Mouse (Mus musculus) forebrain, embryonic 15.5 days (tissue): ENCODE data around the gene Dlk1. TPM values are rescaled to one million over a fixed set of nuclear protein-coding genes. Genes with fewer than 3 reads are reported as not detected.

Experiments used
- ATAC-seq: fragments of 200-750 bp; cut with Nextera tagmentation; replicated peaks from 2 replicates; pipeline ENCODE4 v1.8.0; 2017; ENCODE audit warnings: mild to moderate bottlenecking, moderate TSS enrichment, moderate library complexity
- H3K27ac ChIP-seq: fragments of 300-500 bp; sonication (generic); replicated peaks from 2 replicates; pipeline ENCODE4 v1.5.1; 2015; ENCODE audit warnings: mild to moderate bottlenecking, inconsistent platforms
- H3K27me3 ChIP-seq: fragments of 300-500 bp; sonication (generic); 2 replicates; pipeline ENCODE4 v1.6.1; 2015; ENCODE audit warnings: inconsistent platforms
- H3K36me3 ChIP-seq: fragments of 300-500 bp; sonication (generic); 2 replicates; pipeline ENCODE4 v1.6.1; 2015; ENCODE audit warnings: mild to moderate bottlenecking, inconsistent platforms
- H3K4me1 ChIP-seq: fragments of 300-500 bp; sonication (generic); 2 replicates; pipeline ENCODE4 v1.6.1; 2015; ENCODE audit warnings: inconsistent platforms
- H3K4me2 ChIP-seq: fragments of 300-500 bp; sonication (generic); replicated peaks from 2 replicates; pipeline ENCODE4 v1.6.1; 2015; ENCODE audit warnings: mild to moderate bottlenecking, inconsistent platforms
- H3K4me3 ChIP-seq: fragments of 300-500 bp; sonication (generic); 2 replicates; pipeline ENCODE4 v1.5.1; 2015; ENCODE audit warnings: mild to moderate bottlenecking, inconsistent platforms
- H3K9ac ChIP-seq: fragments of 300-500 bp; sonication (generic); replicated peaks from 2 replicates; pipeline ENCODE4 v1.6.1; 2015; ENCODE audit warnings: mild to moderate bottlenecking, inconsistent platforms
- H3K9me3 ChIP-seq: fragments of 300-500 bp; sonication (generic); 2 replicates; pipeline ENCODE4 v1.6.1; 2016; ENCODE audit warnings: inconsistent platforms
- WGBS: fragments of 180-500 bp; shearing (Covaris S2); methylation state at CpG from one replicate; pipeline ENCODE4 v1.1.7; 2015; ENCODE audit warnings: mixed read lengths; 5-methylcytosine and 5-hydroxymethylcytosine counted together
- polyA plus RNA-seq: library from polyadenylated mRNA; unstranded; fragments of >200 nt; fragmentation: Nextera tagmentation; extraction: Ambion mirVana; gene quantifications from 2 replicates; pipeline ENCODE4 v1.2.1, GENCODE M21; 2015

The Dlk1 gene
- polyA plus RNA-seq: 29.7 and 48.5 TPM in 2 replicates

- Histone ChIP-seq H3K27me3 (peaks cover 55% of the 10 kb centered on the region), H3K27ac (no peak within 1 kb of the TSS), H3K9me3 (no peaks in the 10 kb centered on the region), H3K4me3 (peak within 1 kb of the TSS; percentile 48), H3K4me2 (peak within 1 kb of the TSS; percentile 94), H3K9ac (peak within 1 kb of the TSS; percentile 36), H3K4me1 (peaks cover 38% of the 10 kb centered on the region), H3K36me3 (no peaks in the 10 kb centered on the region)
- 11% methylated on average over 13 of the region's 13 CpGs for WGBS
- ATAC-seq: no peak
Observed at GRCm38 (mm10) chr12:109452592-109452991, at the start of gene Dlk1. Gene Dlk1, plus strand, starts transcription at chr12:109452823.

- H3K9ac ChIP-seq: no peak overlapping the region
- no peak overlapping the region for H3K4me3 ChIP-seq
- no peak overlapping the region for H3K4me2 ChIP-seq
- WGBS: 68% methylated on average over 5 of the region's 5 CpGs
- no peaks in the 10 kb centered on the region for H3K36me3 ChIP-seq
- ATAC-seq: no peak
- no peaks in the 10 kb centered on the region for H3K9me3 ChIP-seq
- H3K4me1 ChIP-seq: peaks cover 14% of the 10 kb centered on the region
- H3K27me3 ChIP-seq: no peaks in the 10 kb centered on the region; the same call in 1 of the 2 replicates
- no peak overlapping the region for H3K27ac ChIP-seq
Observed at GRCm38 (mm10) chr12:109402943-109403342, 49.7 kb upstream of the Dlk1 start.

- Histone ChIP-seq H3K9me3 (no peaks in the 10 kb centered on the region), H3K9ac (no peak overlapping the region), H3K4me3 (no peak overlapping the region), H3K27ac (no peak overlapping the region), H3K4me2 (no peak overlapping the region), H3K27me3 (no peaks in the 10 kb centered on the region; the same call in 1 of the 2 replicates), H3K36me3 (no peaks in the 10 kb centered on the region), H3K4me1 (peaks cover 14% of the 10 kb centered on the region)
- ATAC-seq: no peak
- WGBS: 88% methylated on average over 9 of the region's 9 CpGs
Observed at GRCm38 (mm10) chr12:109403752-109404151, 48.9 kb upstream of the Dlk1 start.

GRCm38 (mm10) chr12:109406018-109406417 is 46.6 kb upstream of the Dlk1 start:
- H3K4me1 ChIP-seq: peaks cover 15% of the 10 kb centered on the region
- no peak for ATAC-seq
- H3K36me3 ChIP-seq: no peaks in the 10 kb centered on the region
- no peaks in the 10 kb centered on the region for H3K9me3 ChIP-seq
- WGBS: 54% methylated on average over 3 of the region's 3 CpGs
- H3K27ac ChIP-seq: no peak overlapping the region
- H3K27me3 ChIP-seq: no peaks in the 10 kb centered on the region; the same call in 1 of the 2 replicates
- H3K4me3 ChIP-seq: no peak overlapping the region
- H3K4me2 ChIP-seq: no peak overlapping the region
- H3K9ac ChIP-seq: no peak overlapping the region

GRCm38 (mm10) chr12:109410723-109411122 is 41.9 kb upstream of the Dlk1 start:
- H3K27ac ChIP-seq: peak overlapping the region; percentile 71; the same call in 1 of the 2 replicates
- H3K4me3 ChIP-seq: no peak overlapping the region
- no peak overlapping the region for H3K4me2 ChIP-seq
- H3K36me3 ChIP-seq: no peaks in the 10 kb centered on the region
- H3K27me3 ChIP-seq: no peaks in the 10 kb centered on the region; the same call in 1 of the 2 replicates
- ATAC-seq: no peak
- peaks cover 32% of the 10 kb centered on the region for H3K4me1 ChIP-seq
- no peak overlapping the region for H3K9ac ChIP-seq
- H3K9me3 ChIP-seq: no peaks in the 10 kb centered on the region
- 38% methylated on average over 11 of the region's 11 CpGs for WGBS

- peak overlapping the region; percentile 71 for H3K27ac ChIP-seq
- H3K4me2 ChIP-seq: no peak overlapping the region
- 38% methylated on average over 9 of the region's 9 CpGs for WGBS
- peaks cover 32% of the 10 kb centered on the region for H3K4me1 ChIP-seq
- no peaks in the 10 kb centered on the region; the same call in 1 of the 2 replicates for H3K27me3 ChIP-seq
- ATAC-seq: peak; percentile 61
- no peak overlapping the region for H3K9ac ChIP-seq
- H3K9me3 ChIP-seq: no peaks in the 10 kb centered on the region
- H3K4me3 ChIP-seq: no peak overlapping the region
- H3K36me3 ChIP-seq: no peaks in the 10 kb centered on the region
Observed at GRCm38 (mm10) chr12:109411172-109412070, 41.2 kb upstream of the Dlk1 start.

GRCm38 (mm10) chr12:109412071-109412440 is 40.6 kb upstream of the Dlk1 start:
- no peak overlapping the region for H3K9ac ChIP-seq
- H3K36me3 ChIP-seq: no peaks in the 10 kb centered on the region
- peak; percentile 18; the same call in 1 of the 2 replicates for ATAC-seq
- no peak overlapping the region for H3K4me3 ChIP-seq
- peak overlapping the region; percentile 71 for H3K27ac ChIP-seq
- H3K4me1 ChIP-seq: peaks cover 32% of the 10 kb centered on the region
- H3K4me2 ChIP-seq: no peak overlapping the region
- no peaks in the 10 kb centered on the region for H3K9me3 ChIP-seq
- WGBS: 67% methylated on average over 8 of the region's 8 CpGs
- H3K27me3 ChIP-seq: no peaks in the 10 kb centered on the region; the same call in 1 of the 2 replicates

- Histone ChIP-seq H3K4me1 (peaks cover 36% of the 10 kb centered on the region), H3K4me3 (no peak overlapping the region), H3K27ac (no peak overlapping the region), H3K9ac (no peak overlapping the region), H3K36me3 (no peaks in the 10 kb centered on the region), H3K4me2 (no peak overlapping the region), H3K9me3 (no peaks in the 10 kb centered on the region), H3K27me3 (no peaks in the 10 kb centered on the region)
- WGBS: 70% methylated on average over 5 of the region's 5 CpGs
- ATAC-seq: no peak
Observed at GRCm38 (mm10) chr12:109412675-109413074, 39.9 kb upstream of the Dlk1 start.

GRCm38 (mm10) chr12:109413321-109413720 is 39.3 kb upstream of the Dlk1 start:
- Histone ChIP-seq H3K9ac (no peak overlapping the region), H3K4me2 (no peak overlapping the region), H3K9me3 (no peaks in the 10 kb centered on the region), H3K4me3 (no peak overlapping the region), H3K27ac (no peak overlapping the region), H3K36me3 (no peaks in the 10 kb centered on the region), H3K4me1 (peaks cover 38% of the 10 kb centered on the region), H3K27me3 (no peaks in the 10 kb centered on the region)
- WGBS: 86% methylated on average over 4 of the region's 4 CpGs
- ATAC-seq: no peak

- no peaks in the 10 kb centered on the region for H3K36me3 ChIP-seq
- ATAC-seq: no peak
- H3K27me3 ChIP-seq: no peaks in the 10 kb centered on the region
- H3K4me2 ChIP-seq: no peak overlapping the region
- WGBS: 85% methylated on average over 5 of the region's 5 CpGs
- H3K27ac ChIP-seq: no peak overlapping the region
- no peak overlapping the region for H3K4me3 ChIP-seq
- no peaks in the 10 kb centered on the region for H3K9me3 ChIP-seq
- H3K4me1 ChIP-seq: peaks cover 17% of the 10 kb centered on the region
- no peak overlapping the region for H3K9ac ChIP-seq
Observed at GRCm38 (mm10) chr12:109416681-109417080, 35.9 kb upstream of the Dlk1 start.

GRCm38 (mm10) chr12:109417476-109418201 is 35.0 kb upstream of the Dlk1 start:
- no peak overlapping the region for H3K27ac ChIP-seq
- no peaks in the 10 kb centered on the region for H3K9me3 ChIP-seq
- ATAC-seq: peak; percentile 32; the same call in 1 of the 2 replicates
- H3K4me1 ChIP-seq: 0 out of 2 replicates have a peak, but pooled peaks cover 9% of the 10 kb centered on the region
- H3K9ac ChIP-seq: no peak overlapping the region
- no peaks in the 10 kb centered on the region for H3K36me3 ChIP-seq
- 51% methylated on average over 14 of the region's 14 CpGs for WGBS
- H3K4me3 ChIP-seq: no peak overlapping the region
- no peak overlapping the region for H3K4me2 ChIP-seq
- H3K27me3 ChIP-seq: no peaks in the 10 kb centered on the region

GRCm38 (mm10) chr12:109420006-109420405 is 32.6 kb upstream of the Dlk1 start:
- H3K27me3 ChIP-seq: no peaks in the 10 kb centered on the region
- H3K4me3 ChIP-seq: no peak overlapping the region
- H3K27ac ChIP-seq: no peak overlapping the region
- H3K9me3 ChIP-seq: no peaks in the 10 kb centered on the region
- peaks cover 11% of the 10 kb centered on the region for H3K4me1 ChIP-seq
- 58% methylated on average over 12 of the region's 12 CpGs for WGBS
- H3K4me2 ChIP-seq: no peak overlapping the region
- H3K36me3 ChIP-seq: no peaks in the 10 kb centered on the region
- no peak overlapping the region for H3K9ac ChIP-seq
- no peak for ATAC-seq
